Mouse (Mus musculus) liver, embryonic 18 days (tissue): ENCODE results near the gene Pank4. TPM values are rescaled to one million over a fixed set of nuclear protein-coding genes. Genes with fewer than 3 reads are reported as not detected.

Experiments
- polyA plus RNA-seq: library from polyadenylated mRNA; depleted of rRNA; stranded (reverse); fragments of >200 nt; gene quantifications from 2 replicates; pipeline ENCODE4 v1.2.3, GENCODE M21; 2012; rRNA removed

Pank4 gene
- polyA plus RNA-seq, result 22.7 and 25.5 TPM in 2 replicates

GRCm38 (mm10) chr4:154963901-154964580 lies at the start of gene Pank4:
Pank4 (plus strand) TSS chr4:154964123.

GRCm38 (mm10) chr4:154928395-154929087 lies 35.4 kb upstream of the Pank4 start, which contains the start of gene Tnfrsf14:
Tnfrsf14 (minus strand) TSS chr4:154928563.

GRCm38 (mm10) chr4:154960690-154961225 lies 3.2 kb upstream of the Pank4 start, which contains the start of gene Hes5:
Hes5 (plus strand) TSS chr4:154960923.

Other genes with a start within 250 kb of the Pank4 start
- not detected in 2 replicates for gene Ttc34, start 126.7 kb upstream of the Pank4 start, polyA plus RNA-seq
- 0.90 and 1.1 TPM in 2 replicates for gene Mmel1, start 94.5 kb upstream of the Pank4 start, polyA plus RNA-seq
- gene Fam213b, start 65.0 kb upstream of the Pank4 start, polyA plus RNA-seq, result 5.9 and 6.3 TPM in 2 replicates
- gene Tnfrsf14, start 35.6 kb upstream of the Pank4 start, polyA plus RNA-seq, result 67.9 and 70.6 TPM in 2 replicates
- gene Hes5, start 3.2 kb upstream of the Pank4 start, polyA plus RNA-seq, result 0.08 and 0.31 TPM in 2 replicates
- gene Plch2, start 92.7 kb downstream of the Pank4 start, polyA plus RNA-seq, result 0.06 and 0.07 TPM in 2 replicates
- 8.0 and 8.6 TPM in 2 replicates for gene Pex10, start 102.9 kb downstream of the Pank4 start, polyA plus RNA-seq
- 66.9 and 67.5 TPM in 2 replicates for gene Rer1, start 122.3 kb downstream of the Pank4 start, polyA plus RNA-seq
- 2.4 and 2.6 TPM in 2 replicates for gene Morn1, start 122.5 kb downstream of the Pank4 start, polyA plus RNA-seq